Mouse (Mus musculus) left cerebral cortex, postnatal 14 days (tissue): Measurements from ENCODE around the gene Sec63. TPM values are rescaled to one million over a fixed set of nuclear protein-coding genes. Genes with fewer than 3 reads are reported as not detected.

Experiments
- DNase-seq, 2 experiments: peaks; one replicate each; pipeline ENCODE4 v3.0.0; 2021 to 2022; ENCODE audit warnings: low spot score in 2 of 2, mixed read lengths in 1 of 2
- intact Hi-C: fragments of 180-260 bp; cut with DNase I; formaldehyde crosslinking; loops from one replicate; pipeline ENCODE4 v1.15.1; 2025
- total RNA-seq, 2 experiments: library from RNA; stranded (reverse); gene quantifications; 2 replicates each; pipeline ENCODE4 v1.2.3; 2021

The Sec63 gene
- total RNA-seq, 2 experiments from 2014 or later = 39.2 to 45.8 TPM

DNA sequence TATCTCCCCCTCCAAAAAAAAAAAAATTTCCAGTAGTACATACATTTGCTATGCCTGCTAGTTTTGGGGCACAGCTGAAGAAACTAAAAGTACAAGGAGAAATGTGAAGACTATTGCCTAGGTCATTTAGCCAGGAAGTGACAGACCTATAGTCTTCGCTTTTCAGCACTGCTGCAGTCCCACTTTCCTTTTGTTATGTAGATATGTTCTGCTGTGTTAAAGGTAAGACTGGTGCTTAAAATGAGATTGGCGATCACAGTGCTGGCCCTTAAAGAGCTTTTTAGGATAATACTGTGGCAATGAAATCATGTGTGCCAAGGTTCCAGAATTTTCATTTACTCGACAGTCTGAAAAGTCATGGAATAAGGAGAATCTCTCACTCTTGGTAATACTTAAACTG is 39.6 kb downstream of the Sec63 start:
- intact Hi-C loops = no loop called here
- DNase-seq = no peak

GRCm38 (mm10) chr10:42825923-42826322 is 64.6 kb downstream of the Sec63 start:
- intact Hi-C loops = loop anchor here (10.0 kb wide), 1 partner anchor 131 kb away; no protein-coding TSS in a partner anchor

DNA sequence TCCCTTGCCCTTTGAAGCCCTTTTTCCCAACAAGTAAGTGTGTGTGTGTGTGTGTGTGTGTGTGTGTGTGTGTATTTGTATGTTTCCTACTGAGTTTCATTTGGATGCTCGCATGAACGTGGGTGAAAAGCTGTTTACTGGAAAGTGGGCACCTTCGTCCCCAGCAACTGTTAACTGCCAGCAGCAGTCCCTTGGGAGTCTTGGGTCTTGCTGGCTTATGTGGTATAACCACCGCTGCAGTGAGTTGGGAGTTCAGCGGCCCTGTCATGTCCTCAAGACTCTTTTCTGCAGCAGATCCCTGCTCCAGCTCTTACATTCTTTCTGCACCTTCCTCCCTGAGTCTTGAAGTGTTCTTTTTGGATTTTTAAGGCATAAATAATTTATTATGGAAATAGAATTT is 65.9 kb downstream of the Sec63 start:
- no peak for DNase-seq
- intact Hi-C loops = loop anchor here (10.0 kb wide), 1 partner anchor 132 kb away; no protein-coding TSS in a partner anchor

More at GRCm38 (mm10) chr10:42825923-42826322, 64.6 kb downstream of the Sec63 start:
- no peak for DNase-seq

DNA sequence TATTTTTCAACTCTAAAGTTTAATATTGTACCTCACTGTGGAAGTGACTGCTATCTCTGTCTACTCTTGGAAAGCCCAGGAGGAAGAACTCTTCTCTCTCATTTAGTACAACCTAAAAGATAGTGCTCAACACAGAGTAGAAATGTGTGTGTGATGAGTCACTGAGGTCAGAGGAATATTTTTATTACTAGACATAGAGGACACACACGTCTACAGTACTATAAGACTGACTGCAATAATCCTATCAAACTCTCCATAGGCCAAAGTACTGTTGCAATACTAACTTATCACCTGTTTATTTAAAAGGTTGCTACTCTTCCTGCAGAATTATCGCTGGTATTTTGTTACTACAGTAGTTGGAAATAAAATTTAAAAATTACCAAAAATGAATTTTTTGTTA is 68.7 kb downstream of the Sec63 start:
- intact Hi-C loops = no loop called here
- DNase-seq = no peak

DNA sequence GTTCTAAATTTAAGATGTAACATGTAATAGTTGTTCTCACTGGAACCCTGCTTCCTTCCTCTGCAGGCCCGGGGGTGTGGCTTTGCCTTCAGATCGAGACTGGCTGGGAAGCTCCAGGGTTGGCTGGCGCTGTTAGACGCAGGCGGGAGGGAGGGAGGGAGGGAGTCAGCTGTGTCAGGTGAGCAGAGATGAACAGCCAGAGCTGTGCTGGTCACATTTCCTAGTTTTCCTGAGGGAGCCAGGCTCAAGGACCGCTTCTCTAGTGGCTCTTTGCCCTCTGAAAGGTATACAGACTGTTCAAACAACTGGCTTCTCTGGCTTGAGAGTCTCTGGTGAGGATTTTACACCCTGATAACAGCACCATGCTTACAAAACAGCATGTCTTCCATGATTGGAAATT is 69.1 kb downstream of the Sec63 start:
- intact Hi-C loops = no loop called here
- no peak for DNase-seq

DNA sequence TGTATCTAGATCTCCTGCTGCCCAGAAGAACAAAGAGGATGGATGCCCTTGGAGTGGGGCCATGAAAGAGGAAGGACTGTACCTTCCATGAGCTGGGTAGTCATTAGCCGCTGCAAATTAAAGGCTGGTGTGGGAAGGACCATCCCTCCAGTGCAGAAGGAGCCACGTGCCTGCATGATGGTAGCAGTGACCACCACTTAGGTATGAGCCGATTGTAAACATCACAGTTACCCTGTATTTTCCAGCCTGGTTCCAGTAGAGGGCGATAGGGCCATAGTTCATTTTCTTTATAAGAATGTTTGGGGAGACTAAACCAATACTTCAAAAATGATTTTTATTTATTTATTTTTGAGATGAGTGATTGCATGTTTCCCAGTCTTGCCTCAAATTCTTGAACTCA is 71.4 kb downstream of the Sec63 start:
- intact Hi-C loops = no loop called here

DNA sequence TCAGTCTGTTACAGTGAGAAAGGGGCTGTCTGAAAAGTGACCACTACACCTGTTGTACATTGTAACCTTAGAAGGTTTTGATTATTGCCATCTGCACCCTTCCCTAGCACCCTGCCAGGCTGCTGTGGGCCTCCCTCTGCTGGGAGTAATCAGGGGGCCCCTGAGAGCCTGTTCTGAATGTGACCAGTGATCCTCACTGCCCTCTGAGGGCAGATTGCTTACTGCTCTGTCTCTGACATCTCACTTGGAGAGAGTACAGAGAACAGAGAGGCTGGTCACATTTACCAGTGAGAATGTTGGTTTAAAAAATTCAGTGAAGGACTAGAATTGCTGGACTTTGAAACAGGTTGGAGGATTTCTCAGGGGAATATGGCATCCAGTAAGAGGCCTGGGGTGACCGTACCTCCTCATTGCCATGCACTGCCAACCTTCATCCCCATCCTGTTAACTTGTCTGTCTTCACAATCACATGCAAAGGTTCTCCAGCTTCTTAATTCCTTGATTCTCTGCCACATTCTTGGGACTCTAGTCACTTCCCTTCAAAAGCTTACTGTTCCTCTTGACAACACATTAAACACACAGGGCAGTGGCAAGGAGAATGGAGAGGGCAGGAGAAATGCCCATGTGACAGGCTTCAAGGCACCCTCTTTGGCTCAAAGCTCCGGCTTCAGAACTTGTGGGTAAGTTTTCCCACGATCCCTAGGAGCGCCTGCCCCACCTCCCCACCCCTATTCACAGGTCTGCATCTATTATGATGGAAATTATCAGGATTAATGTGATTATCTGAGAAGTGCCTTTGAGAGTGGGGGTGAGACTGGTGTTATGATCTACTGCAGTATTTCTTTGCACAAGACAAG is 72.8 kb downstream of the Sec63 start:
- peak in 1 of 2 experiments; percentile 14 for DNase-seq
- intact Hi-C loops = no loop called here

More for the DNA sequence above, 71.4 kb downstream of the Sec63 start:
- DNase-seq = peak in 1 of 2 experiments; percentile 19

DNA sequence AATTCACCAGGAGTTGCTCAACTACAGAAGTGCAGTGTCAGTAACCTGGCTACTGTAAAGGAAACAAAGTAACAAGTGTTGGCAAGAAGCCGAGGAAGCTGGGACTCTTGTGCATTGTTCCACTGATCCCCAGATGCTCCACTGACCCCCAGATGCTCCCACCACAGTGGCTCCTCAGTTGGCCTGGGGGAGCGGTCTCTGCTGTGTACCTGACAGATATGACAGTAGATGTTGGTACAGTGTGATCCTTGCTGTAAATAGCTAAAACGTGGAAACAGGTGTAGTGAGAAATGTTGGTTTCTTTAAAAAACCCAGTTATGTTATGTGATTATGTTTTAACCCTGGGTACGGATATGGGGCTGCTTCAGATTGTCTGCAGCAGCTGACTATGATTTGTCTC is 76.8 kb downstream of the Sec63 start:
- intact Hi-C loops = loop anchor here (5.0 kb wide), 1 partner anchor 149 kb away; no protein-coding TSS in a partner anchor
- no peak for DNase-seq

DNA sequence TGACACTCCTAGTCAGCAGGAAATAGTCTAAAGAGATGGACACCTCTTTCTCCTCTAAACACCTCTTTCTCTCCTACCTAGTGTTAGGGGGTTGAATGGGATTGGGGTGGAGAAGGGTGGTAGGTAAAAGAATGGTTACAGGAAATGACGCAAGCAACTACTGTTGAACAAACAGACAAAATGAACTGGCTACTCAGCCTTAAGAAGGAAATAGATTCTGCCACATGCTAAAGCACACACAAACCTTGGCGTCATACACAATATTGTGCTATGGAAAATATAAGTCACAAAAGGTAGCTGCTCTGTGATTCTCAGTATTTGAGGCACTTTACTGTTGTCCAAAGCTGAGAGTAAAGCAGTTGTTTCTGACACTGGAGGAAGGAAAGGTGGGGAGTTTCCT is 77.4 kb downstream of the Sec63 start:
- DNase-seq = no peak
- intact Hi-C loops = loop anchor here (5.0 kb wide), 1 partner anchor 149 kb away; no protein-coding TSS in a partner anchor

DNA sequence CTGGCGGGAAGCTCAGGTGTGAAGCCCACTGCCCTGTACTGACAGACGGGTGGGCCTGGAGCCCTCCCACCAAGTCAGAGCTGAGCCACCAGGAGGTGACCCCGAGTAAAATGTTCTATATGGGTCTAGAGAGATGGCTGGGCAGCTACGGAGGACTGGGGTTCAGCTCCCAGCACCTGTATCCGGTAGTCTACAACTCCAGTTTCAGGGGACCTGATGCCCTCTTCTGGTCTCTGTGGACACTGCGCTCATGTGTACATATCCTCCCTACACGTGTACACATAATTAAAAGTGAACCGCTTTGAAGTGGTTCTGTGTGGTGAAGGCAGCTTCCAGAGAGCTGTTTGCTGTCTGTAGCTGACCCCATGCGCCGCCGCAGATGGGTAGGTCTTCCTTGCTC is 78.7 kb downstream of the Sec63 start:
- intact Hi-C loops = no loop called here

DNA sequence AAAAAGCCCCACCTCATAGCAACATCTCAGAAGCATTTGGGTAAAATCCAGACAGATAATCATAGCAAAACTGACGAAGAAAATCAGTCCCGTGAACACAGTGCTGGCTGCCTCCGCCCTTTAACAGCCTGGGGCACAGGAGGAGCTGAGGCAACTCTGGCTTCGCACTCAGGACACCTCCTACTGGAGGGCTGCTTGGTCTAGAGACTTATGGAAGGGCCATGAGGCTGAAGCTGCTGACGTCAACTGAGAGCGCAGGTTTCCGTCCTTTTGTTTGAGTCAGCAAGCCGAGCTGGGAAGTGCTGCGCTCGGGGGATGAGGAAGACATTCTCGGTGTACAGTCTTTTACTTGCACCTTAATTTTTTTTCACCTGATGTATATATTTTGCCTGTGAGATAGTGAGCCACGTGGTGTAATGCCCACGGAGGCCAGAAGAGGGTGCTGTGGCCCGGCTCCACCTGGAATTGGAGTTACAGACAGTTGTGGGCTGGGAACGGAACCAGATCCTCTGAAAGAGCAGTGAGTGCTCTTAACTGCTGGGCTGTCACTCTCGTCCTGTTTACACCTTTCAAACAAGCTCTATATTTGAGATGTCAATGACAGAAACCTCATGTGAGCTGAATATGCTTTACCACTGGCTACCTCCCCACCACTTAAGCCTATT is 80.4 kb downstream of the Sec63 start:
- intact Hi-C loops = loop anchor here (1.0 kb wide), 1 partner anchor 101 kb away; no protein-coding TSS in a partner anchor

More for the DNA sequence above, 78.7 kb downstream of the Sec63 start:
- no peak for DNase-seq

DNA sequence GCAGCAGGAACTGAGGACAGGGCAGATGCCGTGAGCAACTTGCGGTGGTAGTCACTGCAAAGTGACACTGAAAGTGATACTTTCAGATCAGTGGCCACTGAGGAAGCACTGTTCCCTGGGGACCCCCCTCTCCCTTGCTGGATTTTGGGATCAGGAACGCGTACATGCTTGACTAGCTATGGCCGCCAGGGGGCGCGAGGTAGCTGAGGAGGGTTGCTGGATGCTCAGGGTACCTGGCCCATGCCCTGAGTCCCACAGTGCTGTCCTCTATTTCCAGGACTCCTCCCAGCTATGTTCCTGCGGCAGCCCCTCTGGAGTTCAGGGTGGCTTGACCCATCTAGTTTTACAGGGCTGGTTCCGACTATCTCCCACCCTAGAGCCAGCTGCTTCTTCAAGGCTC is 81.1 kb downstream of the Sec63 start:
- peak; percentile 41 to 60 for DNase-seq
- intact Hi-C loops = loop anchor here (1.0 kb wide), 1 partner anchor 100 kb away; no protein-coding TSS in a partner anchor

More for the DNA sequence above, 80.4 kb downstream of the Sec63 start:
- no peak for DNase-seq

DNA sequence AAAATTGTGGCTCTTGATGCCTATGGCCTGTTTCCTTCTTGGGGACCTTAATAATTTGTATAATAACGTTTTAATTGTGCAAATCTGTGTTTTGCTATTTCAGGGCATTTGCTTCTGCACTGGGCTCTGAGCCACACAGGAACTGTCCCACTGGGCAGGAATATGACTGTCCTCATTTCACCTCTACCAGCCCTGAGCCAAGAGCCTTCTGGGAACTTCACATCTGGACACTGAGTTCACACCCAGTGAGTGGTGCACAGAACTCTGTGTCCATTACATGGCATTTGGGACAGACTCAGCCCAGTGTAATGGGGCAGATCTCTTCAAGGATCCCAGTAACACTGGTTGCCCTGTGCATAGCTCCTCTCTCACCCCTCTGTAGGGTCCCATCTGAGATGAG is 82.1 kb downstream of the Sec63 start:
- intact Hi-C loops = no loop called here
- no peak for DNase-seq

DNA sequence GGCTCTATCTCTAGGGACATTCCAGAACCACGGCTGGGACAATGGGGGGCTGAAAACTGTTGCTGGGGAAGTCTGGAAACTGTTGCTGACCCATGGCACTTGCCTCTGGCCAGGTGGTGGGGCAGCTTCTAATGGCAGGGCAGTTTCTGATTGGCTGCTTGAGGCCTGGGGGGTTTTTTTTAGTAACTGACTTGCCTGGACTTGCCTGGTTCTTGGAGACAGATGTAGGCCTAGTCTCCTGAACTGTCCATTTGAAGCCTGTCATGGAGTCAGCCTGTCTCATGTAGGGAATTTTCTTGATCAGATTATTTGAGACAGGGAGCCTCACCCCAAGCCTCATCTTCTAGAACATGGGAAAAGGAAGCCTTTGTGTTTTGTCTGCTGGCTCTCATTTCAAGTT is 84.2 kb downstream of the Sec63 start:
- DNase-seq = no peak
- intact Hi-C loops = no loop called here

DNA sequence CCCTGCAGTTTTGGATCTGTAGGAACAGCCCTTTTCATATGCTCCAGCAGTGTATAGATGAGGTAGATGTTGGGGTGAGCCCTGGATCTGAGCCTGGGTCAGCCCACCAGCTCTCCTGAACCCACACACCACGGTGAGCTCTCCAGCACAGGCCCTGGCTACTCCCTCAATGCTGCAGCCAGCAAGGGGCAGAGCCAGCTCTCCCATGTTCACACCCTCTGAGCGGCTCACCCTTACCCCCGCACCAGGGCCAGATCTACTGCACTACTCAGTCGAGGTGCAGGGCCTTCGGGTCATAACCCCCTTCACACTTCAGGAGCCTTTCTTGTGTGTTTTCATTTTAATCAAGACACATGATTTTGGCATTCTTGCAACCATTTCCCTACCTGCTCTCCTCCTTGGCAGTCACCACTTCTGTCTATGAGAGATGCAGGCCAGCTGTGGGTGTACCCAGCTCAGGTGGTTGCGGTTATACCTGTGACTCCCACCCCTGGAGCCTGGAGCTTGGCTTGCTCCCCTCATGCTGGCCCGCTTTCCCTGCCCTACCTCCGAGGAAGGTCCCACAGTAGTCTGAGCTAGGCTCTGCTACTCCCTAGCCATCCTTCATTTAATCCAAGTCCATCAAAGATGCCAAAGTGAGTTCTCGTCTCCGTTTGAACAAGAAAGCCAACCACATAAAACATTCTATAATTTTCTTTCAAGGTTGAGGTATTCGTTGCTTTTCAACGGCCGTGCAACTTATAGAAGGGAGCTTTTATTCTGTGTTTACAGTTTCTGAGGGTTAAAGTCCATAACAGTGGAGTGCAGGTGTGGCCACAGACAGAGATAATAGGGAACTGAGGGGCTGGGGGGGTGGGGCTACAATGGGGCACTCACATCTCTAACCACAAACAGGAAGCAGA is 87.1 kb downstream of the Sec63 start:
- no peak for DNase-seq
- intact Hi-C loops = no loop called here

- intact Hi-C loops = no loop called here
- DNase-seq = no peak
Measured at GRCm38 (mm10) chr10:42849081-42849400, 87.7 kb downstream of the Sec63 start.

DNA sequence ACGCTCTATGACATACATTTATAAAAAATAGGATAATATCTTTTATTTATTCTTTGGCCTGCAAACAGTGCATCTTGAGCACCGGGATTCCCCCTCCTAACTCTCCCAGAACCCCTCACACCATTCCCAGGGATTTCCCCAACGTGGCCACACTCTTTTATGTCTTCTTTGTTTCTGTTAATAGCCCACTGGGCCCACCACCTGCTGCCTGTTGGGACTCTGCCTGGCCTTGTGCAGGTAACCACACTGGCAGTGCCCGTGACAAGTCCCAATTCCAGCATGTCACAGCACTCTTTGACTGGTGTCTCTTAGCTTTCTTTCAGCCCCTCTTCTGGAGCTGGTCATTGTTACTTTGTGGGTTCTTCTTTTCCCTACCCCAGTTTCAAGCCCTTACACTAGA is 93.5 kb downstream of the Sec63 start:
- intact Hi-C loops = no loop called here
- DNase-seq = no peak

DNA sequence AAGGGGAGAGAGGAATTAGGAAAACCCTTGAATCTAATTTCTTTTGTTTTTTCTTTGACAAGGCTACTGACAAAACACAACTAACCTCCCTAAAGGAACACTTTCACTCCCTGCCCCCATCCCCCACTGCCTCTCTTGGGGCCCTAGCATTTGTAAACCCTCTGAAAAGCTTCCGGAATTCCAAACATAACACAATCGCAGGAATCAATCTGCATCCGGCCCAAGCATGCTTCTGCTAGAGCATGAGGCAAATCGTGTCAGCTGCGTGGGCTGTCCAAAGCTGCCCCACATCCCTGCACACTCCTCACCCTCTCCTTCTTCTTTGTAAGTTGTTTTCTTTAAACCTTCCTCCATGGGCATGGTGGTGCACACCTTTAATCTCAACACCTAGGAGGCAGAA is 94.0 kb downstream of the Sec63 start:
- intact Hi-C loops = no loop called here
- no peak for DNase-seq

DNA sequence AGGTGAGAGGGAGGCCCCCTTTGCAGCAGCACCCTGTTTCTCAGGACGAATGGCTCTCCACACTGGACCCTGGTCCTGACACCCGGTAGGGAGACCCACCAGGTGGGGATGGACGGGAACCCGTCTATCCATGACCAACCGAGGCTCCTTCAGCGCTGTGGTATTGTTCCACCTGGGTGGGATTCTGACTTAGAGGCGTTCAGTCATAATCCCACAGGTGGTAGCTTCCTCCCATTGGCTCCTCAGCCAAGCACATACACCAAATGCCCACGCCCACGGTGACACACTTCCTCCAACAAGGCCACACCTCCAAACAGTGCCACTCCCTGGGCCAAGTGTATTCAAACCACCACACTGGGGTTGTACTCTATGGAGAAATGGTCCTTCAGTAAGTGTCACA is 95.3 kb downstream of the Sec63 start:
- DNase-seq = no peak
- intact Hi-C loops = no loop called here

- intact Hi-C loops = no loop called here
- no peak for DNase-seq
Measured at GRCm38 (mm10) chr10:42857021-42857420, 95.7 kb downstream of the Sec63 start.
